Mouse (Mus musculus): Measurements from ENCODE around the gene Polr2b. TPM values are rescaled to one million over a fixed set of nuclear protein-coding genes. Genes with fewer than 3 reads are reported as not detected.

Polr2b gene
- polyA plus RNA-seq, 1 experiment = 24.3 TPM

GRCm38 (mm10) chr5:77386596-77387413, 76.9 kb downstream of the Polr2b start:
- no peak for TF ChIP-seq CEBPB (IDR thresholded peaks at IDR 0.05; ENCODE audit: low read depth)
- no peak for TF ChIP-seq USF1 (IDR thresholded peaks at IDR 0.05; ENCODE audit: low read depth)
- TF ChIP-seq MYOD1 (IDR thresholded peaks at IDR 0.05; ENCODE audit: control insufficient read depth, insufficient read length, low read depth) = no peak
- no peak for TF ChIP-seq CTCF (IDR thresholded peaks at IDR 0.05; ENCODE audit: control insufficient read depth, insufficient read depth, insufficient read length)
- no peak for TF ChIP-seq FOSL1 (IDR thresholded peaks at IDR 0.05; ENCODE audit: insufficient read depth, low read length, poor library complexity, severe bottlenecking)
- TF ChIP-seq MAX (IDR thresholded peaks at IDR 0.05) = no peak
- TF ChIP-seq MYOG (IDR thresholded peaks at IDR 0.05; ENCODE audit: control insufficient read depth, extremely low read depth, insufficient read length) = no peak
- peaks cover 65% of the 10 kb centered on the region for H3K79me2 ChIP-seq (ENCODE audit: control insufficient read depth, insufficient read depth)
- H3K79me3 ChIP-seq (ENCODE audit: low read depth) = peaks cover 20% of the 10 kb centered on the region
- peaks cover 10% of the 10 kb centered on the region for H3K36me3 ChIP-seq (ENCODE audit: control insufficient read depth, insufficient read depth)
- H3K27me3 ChIP-seq (ENCODE audit: control insufficient read depth, insufficient read depth, insufficient read length) = no peaks in the 10 kb centered on the region
- H3ac ChIP-seq (ENCODE audit: control insufficient read depth, insufficient read length, low read depth) = no peak overlapping the region
- H3K4me3 ChIP-seq (ENCODE audit: insufficient read depth, poor library complexity, severe bottlenecking) = no peak overlapping the region

GRCm38 (mm10) chr5:77387414-77387704, 77.4 kb downstream of the Polr2b start:
- H3ac ChIP-seq (ENCODE audit: control insufficient read depth, insufficient read length, low read depth) = no peak overlapping the region
- no peak overlapping the region for H3K4me3 ChIP-seq (ENCODE audit: insufficient read depth, poor library complexity, severe bottlenecking)
- peaks cover 59% of the 10 kb centered on the region for H3K79me2 ChIP-seq (ENCODE audit: control insufficient read depth, insufficient read depth)
- H3K79me3 ChIP-seq (ENCODE audit: low read depth) = peaks cover 16% of the 10 kb centered on the region
- H3K27me3 ChIP-seq (ENCODE audit: control insufficient read depth, insufficient read depth, insufficient read length) = no peaks in the 10 kb centered on the region
- peaks cover 10% of the 10 kb centered on the region for H3K36me3 ChIP-seq (ENCODE audit: control insufficient read depth, insufficient read depth)
- TF ChIP-seq MYOG (IDR thresholded peaks at IDR 0.05; ENCODE audit: control insufficient read depth, extremely low read depth, insufficient read length) (no peak), MYOD1 (IDR thresholded peaks at IDR 0.05; ENCODE audit: control insufficient read depth, insufficient read length, low read depth) (no peak), MAX (IDR thresholded peaks at IDR 0.05) (no peak), CEBPB (IDR thresholded peaks at IDR 0.05; ENCODE audit: low read depth) (no peak), FOSL1 (IDR thresholded peaks at IDR 0.05; ENCODE audit: insufficient read depth, low read length, poor library complexity, severe bottlenecking) (no peak), USF1 (IDR thresholded peaks at IDR 0.05; ENCODE audit: low read depth) (no peak), CTCF (IDR thresholded peaks at IDR 0.05; ENCODE audit: control insufficient read depth, insufficient read depth, insufficient read length) (no peak)

DNA sequence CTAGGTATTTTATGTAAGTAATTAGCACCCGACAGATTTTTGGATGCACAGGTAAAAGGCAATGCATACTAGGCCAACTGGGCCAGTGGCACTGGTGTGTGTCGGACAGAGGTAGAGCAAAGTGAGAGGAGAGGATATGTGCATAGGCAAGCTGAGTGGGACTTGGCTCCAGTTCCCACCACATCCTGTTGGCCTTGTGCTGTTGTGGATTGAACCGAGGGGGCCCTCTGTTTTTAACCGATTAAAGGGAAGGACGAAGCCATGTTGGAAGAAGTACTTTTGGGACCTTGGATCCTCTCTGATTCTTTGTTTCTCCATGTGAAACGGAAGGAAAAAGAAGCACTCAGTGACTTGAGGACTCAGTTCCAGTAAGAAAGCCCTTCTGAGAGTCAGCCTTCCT, 78.4 kb downstream of the Polr2b start:
- Histone ChIP-seq H3K79me3 (ENCODE audit: low read depth) (peaks cover 17% of the 10 kb centered on the region), H3K36me3 (ENCODE audit: control insufficient read depth, insufficient read depth) (peaks cover 19% of the 10 kb centered on the region), H3K27me3 (ENCODE audit: control insufficient read depth, insufficient read depth, insufficient read length) (no peaks in the 10 kb centered on the region), H3K79me2 (ENCODE audit: control insufficient read depth, insufficient read depth) (peaks cover 51% of the 10 kb centered on the region), H3K4me3 (ENCODE audit: insufficient read depth, poor library complexity, severe bottlenecking) (no peak overlapping the region), H3ac (ENCODE audit: control insufficient read depth, insufficient read length, low read depth) (no peak overlapping the region)
- TF ChIP-seq FOSL1 (IDR thresholded peaks at IDR 0.05; ENCODE audit: insufficient read depth, low read length, poor library complexity, severe bottlenecking) = no peak
- no peak for TF ChIP-seq MAX (IDR thresholded peaks at IDR 0.05)
- TF ChIP-seq USF1 (IDR thresholded peaks at IDR 0.05; ENCODE audit: low read depth) = no peak
- no peak for TF ChIP-seq CEBPB (IDR thresholded peaks at IDR 0.05; ENCODE audit: low read depth)
- no peak for TF ChIP-seq MYOD1 (IDR thresholded peaks at IDR 0.05; ENCODE audit: control insufficient read depth, insufficient read length, low read depth)
- TF ChIP-seq CTCF (IDR thresholded peaks at IDR 0.05; ENCODE audit: control insufficient read depth, insufficient read depth, insufficient read length) = no peak
- no peak for TF ChIP-seq MYOG (IDR thresholded peaks at IDR 0.05; ENCODE audit: control insufficient read depth, extremely low read depth, insufficient read length)

DNA sequence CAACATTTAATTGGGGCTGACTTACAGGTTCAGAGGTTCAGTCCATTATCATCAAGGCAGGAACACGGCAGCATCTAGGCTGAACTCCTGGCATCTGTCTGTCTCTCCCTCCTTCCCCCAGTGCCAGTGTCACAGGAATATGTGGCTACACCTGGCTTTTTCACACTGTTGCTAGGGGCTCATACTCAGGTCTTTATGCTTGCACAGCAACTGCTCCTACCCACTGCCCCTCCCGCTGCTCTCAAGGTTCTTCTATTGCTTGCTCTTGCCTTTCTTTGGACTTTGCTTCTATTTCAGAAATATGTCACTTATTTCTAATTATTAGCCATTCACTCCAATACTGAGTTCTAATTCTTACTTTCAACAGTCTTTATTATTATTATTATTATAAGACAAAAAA, 80.3 kb downstream of the Polr2b start:
- peaks cover 43% of the 10 kb centered on the region for H3K79me2 ChIP-seq (ENCODE audit: control insufficient read depth, insufficient read depth)
- no peak overlapping the region for H3K4me3 ChIP-seq (ENCODE audit: insufficient read depth, poor library complexity, severe bottlenecking)
- peaks cover 24% of the 10 kb centered on the region for H3K36me3 ChIP-seq (ENCODE audit: control insufficient read depth, insufficient read depth)
- H3K79me3 ChIP-seq (ENCODE audit: low read depth) = peaks cover 17% of the 10 kb centered on the region
- no peak overlapping the region for H3ac ChIP-seq (ENCODE audit: control insufficient read depth, insufficient read length, low read depth)
- no peaks in the 10 kb centered on the region for H3K27me3 ChIP-seq (ENCODE audit: control insufficient read depth, insufficient read depth, insufficient read length)
- TF ChIP-seq CEBPB (IDR thresholded peaks at IDR 0.05; ENCODE audit: low read depth) (no peak), USF1 (IDR thresholded peaks at IDR 0.05; ENCODE audit: low read depth) (no peak), MAX (IDR thresholded peaks at IDR 0.05) (no peak), MYOD1 (IDR thresholded peaks at IDR 0.05; ENCODE audit: control insufficient read depth, insufficient read length, low read depth) (no peak), FOSL1 (IDR thresholded peaks at IDR 0.05; ENCODE audit: insufficient read depth, low read length, poor library complexity, severe bottlenecking) (no peak), MYOG (IDR thresholded peaks at IDR 0.05; ENCODE audit: control insufficient read depth, extremely low read depth, insufficient read length) (no peak), CTCF (IDR thresholded peaks at IDR 0.05; ENCODE audit: control insufficient read depth, insufficient read depth, insufficient read length) (no peak)

- peaks cover 54% of the 10 kb centered on the region for H3K79me2 ChIP-seq (ENCODE audit: control insufficient read depth, insufficient read depth)
- no peaks in the 10 kb centered on the region for H3K27me3 ChIP-seq (ENCODE audit: control insufficient read depth, insufficient read depth, insufficient read length)
- H3ac ChIP-seq (ENCODE audit: control insufficient read depth, insufficient read length, low read depth) = no peak overlapping the region
- H3K79me3 ChIP-seq (ENCODE audit: low read depth) = peaks cover 15% of the 10 kb centered on the region
- H3K4me3 ChIP-seq (ENCODE audit: insufficient read depth, poor library complexity, severe bottlenecking) = no peak overlapping the region
- TF ChIP-seq MYOG (IDR thresholded peaks at IDR 0.05; ENCODE audit: control insufficient read depth, extremely low read depth, insufficient read length) (no peak), CTCF (IDR thresholded peaks at IDR 0.05; ENCODE audit: control insufficient read depth, insufficient read depth, insufficient read length) (no peak), MYOD1 (IDR thresholded peaks at IDR 0.05; ENCODE audit: control insufficient read depth, insufficient read length, low read depth) (no peak), MAX (IDR thresholded peaks at IDR 0.05) (no peak), FOSL1 (IDR thresholded peaks at IDR 0.05; ENCODE audit: insufficient read depth, low read length, poor library complexity, severe bottlenecking) (no peak), USF1 (IDR thresholded peaks at IDR 0.05; ENCODE audit: low read depth) (no peak), CEBPB (IDR thresholded peaks at IDR 0.05; ENCODE audit: low read depth) (no peak)
- H3K36me3 ChIP-seq (ENCODE audit: control insufficient read depth, insufficient read depth) = peaks cover 36% of the 10 kb centered on the region
Measured at GRCm38 (mm10) chr5:77393094-77393619, 83.2 kb downstream of the Polr2b start.
